Mouse (Mus musculus) c-Kit-positive CD71-positive TER-119-negative erythroid progenitor cells, embryonic 14.5 days (primary cell): ENCODE data around the gene Cybrd1.

Experiments used
- DNase-seq: peaks from one replicate; pipeline ENCODE4 v3.0.0-alpha.2; 2013; ENCODE audit warnings: low read depth

Gene Cybrd1

GRCm38 (mm10) chr2:71123591-71123990 lies 5.9 kb downstream of the Cybrd1 start:
- no peak for DNase-seq

- DNase-seq, result no peak
These were observed 10.2 kb downstream of the Cybrd1 start for GRCm38 (mm10) chr2:71127779-71128534.

GRCm38 (mm10) chr2:71130366-71130765 lies 12.6 kb downstream of the Cybrd1 start:
- DNase-seq, result no peak

DNA sequence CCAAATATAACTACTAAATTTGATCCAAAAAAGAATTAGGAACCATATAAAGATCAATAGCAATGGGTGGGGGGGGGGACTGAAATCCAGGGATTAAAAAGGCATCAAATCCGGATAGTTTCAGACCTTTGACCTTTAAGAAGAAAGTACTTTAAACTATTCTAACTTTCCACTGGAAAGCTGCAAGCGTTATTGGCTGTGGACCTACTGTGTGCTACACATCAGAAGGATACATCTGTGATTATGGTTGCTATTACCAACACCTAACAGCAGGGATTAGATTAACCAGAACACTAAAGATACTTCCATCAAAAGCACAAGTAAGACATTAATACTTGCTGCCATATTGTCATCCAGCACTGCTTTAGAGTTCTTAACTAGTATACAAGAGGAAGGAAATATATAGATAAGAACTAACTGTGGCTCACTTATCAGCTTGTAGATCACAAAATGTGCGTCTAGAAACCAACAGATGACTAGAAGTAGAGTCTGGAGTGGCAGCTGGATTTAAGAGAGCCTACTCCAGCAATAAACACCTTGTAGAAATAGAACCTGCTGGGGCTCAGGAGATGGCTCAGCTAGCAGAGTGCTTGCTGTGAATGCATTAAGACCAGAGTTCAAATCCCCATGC lies 14.3 kb downstream of the Cybrd1 start:
- no peak for DNase-seq

GRCm38 (mm10) chr2:71134041-71134505 lies 16.4 kb downstream of the Cybrd1 start:
- DNase-seq, result peak; percentile 89

DNA sequence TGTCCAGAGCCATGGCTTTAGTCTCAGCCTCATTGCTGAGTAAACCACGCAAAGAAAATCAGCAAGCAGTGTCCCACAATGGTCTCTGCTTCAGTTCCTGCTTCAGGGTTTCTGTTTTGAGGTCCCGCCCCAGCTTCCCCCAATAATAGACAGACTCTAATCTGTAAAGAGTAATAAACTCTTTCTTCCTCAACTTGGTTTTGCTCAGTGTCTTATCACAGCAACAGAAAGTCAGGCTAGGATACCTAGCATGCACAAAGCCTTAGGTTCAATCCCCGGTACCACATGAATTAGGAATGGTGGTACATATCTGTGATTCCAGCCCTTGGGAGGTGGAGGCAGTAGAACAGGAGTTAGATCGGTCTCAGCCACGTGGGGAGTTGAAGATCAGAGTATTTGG lies 17.1 kb downstream of the Cybrd1 start:
- peak; percentile 44 for DNase-seq

DNA sequence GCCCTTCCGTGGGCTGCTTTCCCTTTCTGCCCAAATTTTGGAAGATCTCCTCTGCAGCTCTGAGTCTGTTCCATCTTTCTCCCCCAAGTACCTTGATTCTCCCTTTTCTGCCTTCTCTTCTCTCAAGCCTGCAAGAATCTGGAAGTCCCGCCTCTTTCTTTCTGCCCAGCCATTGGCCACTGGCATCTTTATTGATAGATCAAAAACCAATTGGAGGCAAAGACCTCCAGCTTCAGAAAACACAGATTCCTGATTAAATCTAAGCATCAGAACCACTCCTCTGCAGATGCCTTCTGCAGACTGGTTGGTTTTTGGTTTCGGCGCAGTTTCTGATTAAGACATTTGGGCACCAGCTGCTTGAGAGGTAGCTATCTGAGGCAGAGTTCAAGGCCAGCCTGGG lies 22.9 kb downstream of the Cybrd1 start:
- no peak for DNase-seq

- no peak for DNase-seq
These were observed 24.7 kb downstream of the Cybrd1 start for GRCm38 (mm10) chr2:71142410-71142809.

DNA sequence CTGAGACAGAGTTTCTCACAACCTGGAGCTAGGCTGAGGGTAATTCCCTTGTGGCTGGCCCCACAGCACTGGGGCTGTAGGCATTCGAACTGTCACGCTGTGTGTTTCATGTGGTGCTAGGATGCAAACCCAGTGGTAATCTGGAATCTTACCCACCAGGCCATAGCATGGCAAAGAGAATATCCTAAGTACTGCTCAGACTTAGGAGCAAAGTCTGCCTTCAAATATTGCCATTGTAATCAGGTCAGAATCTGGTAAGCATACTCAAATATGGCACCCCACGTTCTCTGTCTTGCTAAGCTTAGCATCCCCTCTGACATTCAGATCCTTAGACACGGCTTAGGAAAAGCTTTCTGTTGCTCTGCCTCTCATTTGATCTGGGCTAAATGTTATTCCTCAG lies 28.1 kb downstream of the Cybrd1 start:
- no peak for DNase-seq

DNA sequence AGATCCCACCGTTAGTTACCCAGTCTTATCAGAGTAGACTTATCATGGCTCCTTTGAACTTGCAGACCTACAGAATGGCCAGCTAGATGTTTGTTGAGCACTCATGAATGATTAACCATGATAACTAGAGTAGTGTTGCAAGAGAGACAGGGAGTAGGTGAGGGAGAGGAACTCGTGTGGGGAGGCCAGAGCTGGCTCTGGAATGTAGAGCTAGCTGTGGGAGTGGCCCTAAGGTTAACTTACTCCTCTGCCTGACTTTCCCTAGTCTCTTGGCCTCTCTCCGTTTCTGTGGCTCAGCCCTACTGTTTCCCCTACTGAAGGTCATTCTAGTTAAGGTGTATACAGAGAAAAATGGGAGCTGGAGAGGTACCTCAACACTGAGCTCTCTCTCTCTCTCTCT lies 28.5 kb downstream of the Cybrd1 start:
- no peak for DNase-seq

GRCm38 (mm10) chr2:71147816-71148215 lies 30.1 kb downstream of the Cybrd1 start:
- DNase-seq, result no peak

- no peak for DNase-seq
These were observed 34.4 kb downstream of the Cybrd1 start for GRCm38 (mm10) chr2:71152170-71152569.

- DNase-seq, result peak; percentile 42
These were observed 37.8 kb downstream of the Cybrd1 start for GRCm38 (mm10) chr2:71155486-71155885.

DNA sequence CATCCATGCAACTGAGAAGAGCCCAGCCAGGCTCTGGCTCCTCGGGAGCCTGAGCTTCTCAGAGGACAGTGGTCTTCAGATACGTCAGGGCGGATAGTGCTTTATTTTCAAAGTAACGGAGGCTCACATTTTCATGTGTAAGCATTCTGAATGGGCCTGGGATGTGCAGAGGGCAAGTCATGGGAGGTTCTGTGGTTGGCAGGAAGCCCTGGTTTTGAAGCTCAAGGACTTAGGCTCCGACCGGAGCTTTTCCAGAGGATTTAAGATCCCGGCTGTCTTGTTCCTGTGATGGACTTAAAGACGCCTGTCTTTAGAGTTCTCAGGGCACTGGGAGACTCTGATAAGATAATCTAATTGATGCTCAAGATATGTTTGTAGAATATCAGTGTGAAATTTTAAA lies 38.7 kb downstream of the Cybrd1 start:
- DNase-seq, result no peak

DNA sequence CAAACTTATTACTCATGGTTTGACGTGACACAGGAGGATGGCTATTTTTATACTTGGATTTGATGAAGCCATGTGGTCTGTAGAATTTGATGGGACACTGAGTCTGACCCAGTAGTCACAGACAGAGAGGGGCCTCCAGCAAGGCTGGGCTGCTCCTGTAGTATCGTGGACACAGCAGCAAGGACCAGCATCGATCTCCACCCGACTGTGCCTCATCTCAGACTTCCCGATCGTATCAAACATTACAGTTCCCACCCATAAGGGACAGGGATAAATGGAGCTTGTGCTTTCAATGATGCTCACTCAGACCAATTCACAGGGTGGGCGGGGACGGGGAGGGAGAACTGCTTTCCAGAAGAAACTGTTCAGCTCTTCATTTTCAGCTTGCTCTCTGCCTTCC lies 40.2 kb downstream of the Cybrd1 start:
- no peak for DNase-seq

- no peak for DNase-seq
These were observed 42.0 kb downstream of the Cybrd1 start for GRCm38 (mm10) chr2:71159576-71160306.

GRCm38 (mm10) chr2:71160307-71160861 lies 42.7 kb downstream of the Cybrd1 start:
- no peak for DNase-seq

GRCm38 (mm10) chr2:71161558-71161957 lies 43.8 kb downstream of the Cybrd1 start:
- DNase-seq, result no peak

DNA sequence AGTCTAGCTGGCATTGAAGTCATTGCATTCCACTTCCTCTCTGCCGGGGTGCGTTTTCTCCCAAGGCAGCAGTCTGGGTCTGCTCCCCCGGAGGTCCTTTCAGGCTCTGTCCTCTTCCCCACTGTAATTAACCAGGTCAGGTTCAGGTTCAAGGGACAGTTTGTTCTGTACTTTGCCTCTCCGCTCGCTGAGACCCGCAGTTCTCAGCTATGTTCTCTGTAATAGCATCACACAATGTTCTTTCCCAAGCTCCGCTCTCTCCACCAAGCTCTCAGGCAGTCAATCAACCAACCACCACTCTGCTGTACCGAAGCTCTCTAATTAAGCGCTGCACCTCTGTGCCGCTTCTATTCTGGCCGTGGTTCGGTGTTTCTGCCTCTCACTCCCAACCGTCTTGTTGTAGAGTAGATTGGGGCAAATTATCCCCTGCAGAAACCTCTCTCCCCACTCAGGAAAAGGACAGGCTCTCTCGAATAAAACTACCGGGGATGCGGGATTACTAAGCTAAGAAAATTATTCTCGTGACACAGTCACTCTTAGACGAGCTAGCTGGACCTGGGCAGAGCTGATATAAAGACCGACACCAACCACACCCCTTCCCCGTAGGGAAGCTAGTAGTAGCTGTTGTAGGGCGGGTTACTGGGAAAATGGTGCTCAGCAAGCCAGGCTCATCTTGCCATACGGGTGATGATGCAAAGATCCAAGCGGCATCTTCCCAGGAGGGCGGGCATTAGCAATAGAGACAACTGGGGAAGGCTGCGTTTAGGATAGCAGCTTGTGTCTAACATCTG lies 45.3 kb downstream of the Cybrd1 start:
- no peak for DNase-seq

DNA sequence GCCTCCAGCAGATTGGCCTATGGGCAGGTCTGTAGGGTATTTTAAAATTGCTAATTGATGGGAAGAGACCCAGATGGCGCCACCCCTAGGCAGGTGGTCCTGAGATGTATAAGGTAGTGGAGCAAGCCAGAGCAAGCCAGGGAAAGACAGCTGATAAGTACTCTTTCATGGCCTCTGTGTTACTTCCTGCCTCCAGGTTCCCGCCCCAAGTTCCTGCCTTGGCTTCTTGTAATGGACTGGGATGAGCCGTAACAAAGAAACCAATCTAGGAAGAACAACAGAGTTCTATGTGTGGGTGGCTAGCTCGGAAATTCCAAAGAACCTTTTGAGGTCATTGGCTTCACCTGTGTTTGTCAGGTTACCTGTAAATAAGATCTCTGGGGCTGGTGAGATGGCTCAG lies 49.5 kb downstream of the Cybrd1 start:
- no peak for DNase-seq

DNA sequence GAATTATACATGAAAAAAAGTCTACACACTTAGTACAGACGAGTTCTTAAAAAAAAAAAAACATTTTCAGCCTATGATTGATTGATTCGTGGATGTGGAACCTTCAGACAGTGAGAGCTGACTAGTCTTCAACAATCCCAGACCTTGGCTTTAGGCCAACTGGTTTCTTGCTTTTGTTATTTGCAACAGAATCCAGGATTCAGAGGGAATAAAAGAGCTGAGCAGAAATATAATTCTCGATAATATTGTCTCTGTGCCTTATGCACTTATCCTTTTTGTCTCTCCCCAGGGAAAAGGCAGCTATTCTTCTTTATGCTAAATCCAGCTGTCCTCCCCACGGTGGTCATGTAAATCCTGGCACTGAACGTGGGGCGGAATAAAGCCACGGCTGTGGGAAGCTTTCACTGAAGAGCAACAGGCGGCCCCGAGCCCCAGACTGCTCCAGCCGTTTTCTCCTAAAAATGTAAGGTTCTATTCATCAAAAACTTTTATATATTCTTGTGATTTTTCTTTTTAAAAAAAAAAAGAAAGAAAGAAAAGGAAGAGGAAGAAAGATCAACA lies 50.8 kb downstream of the Cybrd1 start:
- DNase-seq, result no peak

DNA sequence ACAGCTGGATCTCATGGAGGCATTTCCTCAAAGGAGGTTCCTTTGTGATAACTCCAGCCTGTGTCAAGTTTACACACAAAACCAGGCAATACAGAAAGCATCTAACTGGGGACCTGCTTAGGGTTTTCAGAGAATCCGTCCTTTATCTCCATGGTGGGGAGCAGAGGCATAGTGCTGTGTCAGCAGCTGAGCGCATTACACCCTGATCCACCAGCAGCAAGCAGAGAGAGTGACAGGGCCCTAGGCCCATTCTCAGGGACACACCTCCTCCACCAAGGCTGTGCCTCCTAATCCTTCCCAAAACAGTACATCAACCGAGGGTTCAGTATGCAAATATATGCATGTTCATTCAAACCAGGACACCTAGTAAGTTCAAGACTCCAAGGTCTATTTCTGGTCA lies 55.3 kb downstream of the Cybrd1 start:
- DNase-seq, result no peak
